Mouse (Mus musculus) small intestine, adult 2 months (tissue): ENCODE measurements around the gene Ndufa6.
"Not testable (repeated sequence)": the region's sequence is repeated elsewhere in the genome, so short reads cannot be mapped to it uniquely, and the experiment has no call there.

Experiments
- CTCF ChIP-seq: fragments of 200-500 bp; IDR thresholded peaks from 2 replicates; pipeline ENCODE4 v1.5.1; 2012; ENCODE audit warnings: low read depth, mild to moderate bottlenecking, control low read depth, inconsistent platforms, low read length, moderate library complexity, mixed read lengths; ENCODE audit not compliant: insufficient replicate concordance, insufficient read length; ENCODE audit errors: extremely low read depth
- POLR2A ChIP-seq: fragments of 200-500 bp; IDR thresholded peaks from 2 replicates; pipeline ENCODE4 v1.6.1; 2012; ENCODE audit warnings: low read depth, mild to moderate bottlenecking, control low read depth, inconsistent platforms, low read length, moderate library complexity

- TF ChIP-seq CTCF, POLR2A: not testable (repeated sequence)
Observed at GRCm38 (mm10) chr15:82364561-82364960, 10.4 kb upstream of the Ndufa6 start.
